Mouse (Mus musculus) midbrain, embryonic 15.5 days (tissue): ENCODE measurements around the gene Lgals3bp. TPM values are rescaled to one million over a fixed set of nuclear protein-coding genes. Genes with fewer than 3 reads are reported as not detected.
A peak's percentile ranks its signal among the peaks of the same experiment; 100 is the strongest.

Experiments used
- ATAC-seq: fragments of 200-750 bp; cut with Nextera tagmentation; replicated peaks from 2 replicates; pipeline ENCODE4 v1.8.0; 2017; ENCODE audit warnings: moderate TSS enrichment
- H3K27ac ChIP-seq: fragments of 300-500 bp; sonication (generic); 2 replicates; pipeline ENCODE4 v1.5.1; 2015; ENCODE audit warnings: mild to moderate bottlenecking, inconsistent platforms
- H3K27me3 ChIP-seq: fragments of 300-500 bp; sonication (generic); replicated peaks from 2 replicates; pipeline ENCODE4 v1.6.1; 2015; ENCODE audit warnings: inconsistent platforms
- H3K36me3 ChIP-seq: fragments of 300-500 bp; sonication (generic); replicated peaks from 2 replicates; pipeline ENCODE4 v1.6.1; 2015; ENCODE audit warnings: inconsistent platforms
- H3K4me1 ChIP-seq: fragments of 300-500 bp; sonication (generic); 2 replicates; pipeline ENCODE4 v1.6.1; 2015; ENCODE audit warnings: inconsistent platforms
- H3K4me2 ChIP-seq: fragments of 300-500 bp; sonication (generic); 2 replicates; pipeline ENCODE4 v1.6.1; 2015; ENCODE audit warnings: inconsistent platforms, mild to moderate bottlenecking, moderate library complexity
- H3K4me3 ChIP-seq: fragments of 300-500 bp; sonication (generic); 2 replicates; pipeline ENCODE4 v1.5.1; 2015; ENCODE audit warnings: mild to moderate bottlenecking, inconsistent platforms
- H3K9ac ChIP-seq: fragments of 300-500 bp; sonication (generic); 2 replicates; pipeline ENCODE4 v1.6.1; 2015; ENCODE audit warnings: mild to moderate bottlenecking, inconsistent platforms
- H3K9me3 ChIP-seq: fragments of 300-500 bp; sonication (generic); 2 replicates; pipeline ENCODE4 v1.6.1; 2016; ENCODE audit warnings: inconsistent platforms
- WGBS: fragments of 180-500 bp; shearing (Covaris S2); methylation state at CpG from one replicate; pipeline ENCODE4 v1.1.7; 2015; ENCODE audit warnings: mixed read lengths; 5-methylcytosine and 5-hydroxymethylcytosine counted together
- polyA plus RNA-seq: library from polyadenylated mRNA; unstranded; fragments of >200 nt; fragmentation: Nextera tagmentation; extraction: Ambion mirVana; gene quantifications from 2 replicates; pipeline ENCODE4 v1.2.1, GENCODE M21; 2015

Lgals3bp gene
- polyA plus RNA-seq, 1 experiment from 2014 or later = 5.1 TPM

DNA sequence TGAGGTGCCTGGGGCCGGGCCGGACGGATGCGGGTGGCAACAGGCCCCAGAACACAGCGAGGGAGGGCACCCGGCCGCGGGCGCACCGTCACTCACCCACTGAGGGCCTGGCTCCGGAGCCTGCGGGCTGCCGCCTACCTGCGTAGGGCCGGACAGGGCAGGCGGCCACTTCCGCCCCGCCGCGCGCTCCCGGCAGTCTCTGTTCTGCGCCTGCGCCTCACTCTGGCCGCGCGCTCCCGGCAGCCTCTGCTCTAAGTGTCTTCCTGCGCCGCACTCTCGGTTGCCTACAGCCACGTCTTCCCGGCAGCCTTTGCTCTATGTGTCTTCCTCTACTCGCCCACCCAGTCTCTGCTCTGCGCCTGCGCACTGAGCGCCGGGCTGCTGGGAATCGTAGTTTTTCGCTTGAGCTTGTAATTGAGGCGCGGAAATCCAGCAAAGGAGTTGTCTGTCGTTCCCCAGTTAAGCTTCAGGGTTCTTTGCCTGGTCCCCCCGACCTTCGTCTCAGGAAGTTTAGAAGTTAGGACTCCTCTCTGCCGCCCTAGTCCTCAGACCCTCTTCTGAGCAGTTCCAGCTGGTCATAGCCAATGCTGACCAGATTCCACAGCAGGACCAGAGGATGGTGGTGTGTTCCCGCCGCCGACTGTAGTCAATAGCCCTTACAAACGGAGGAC lies 17.1 kb upstream of the Lgals3bp start, which contains the start of gene Cant1:
TSS of gene Cant1 (minus strand) at position 253 of the 671 bp plus-strand sequence.
- peak within 1 kb of the TSS; percentile 79 for H3K4me3 ChIP-seq
- H3K9ac ChIP-seq = peak within 1 kb of the TSS; percentile 94
- peak; percentile 94 for ATAC-seq
- H3K27ac ChIP-seq = peak within 1 kb of the TSS; percentile 70
- no peaks in the 10 kb centered on the region for H3K9me3 ChIP-seq
- WGBS = 1% methylated on average over 38 of the region's 50 CpGs
- no peaks in the 10 kb centered on the region; the same call in 1 of the 2 replicates for H3K27me3 ChIP-seq
- H3K4me1 ChIP-seq = peaks cover 41% of the 10 kb centered on the region
- peak within 1 kb of the TSS; percentile 81 for H3K4me2 ChIP-seq
- H3K36me3 ChIP-seq = no peaks in the 10 kb centered on the region

DNA sequence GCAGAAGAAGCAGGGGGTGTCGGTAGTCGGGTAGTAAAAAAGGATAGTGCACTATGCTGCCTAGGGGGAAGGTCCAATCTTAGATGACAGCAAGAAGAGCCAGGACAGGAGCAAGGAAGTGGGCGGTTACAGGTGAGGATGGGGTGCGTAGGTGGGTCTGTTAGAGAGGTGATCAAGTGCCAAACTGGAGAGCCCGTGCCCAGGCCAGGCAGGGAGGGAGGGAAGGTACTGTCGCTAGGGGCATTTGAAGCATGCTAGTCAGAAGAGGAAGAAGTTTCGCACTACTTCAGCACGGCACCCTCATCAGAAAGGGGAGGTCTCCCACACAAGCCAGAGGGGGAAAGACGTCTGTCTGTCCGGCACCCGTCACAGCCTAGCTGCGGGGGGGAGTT lies 16.5 kb upstream of the Lgals3bp start:
- peaks cover 36% of the 10 kb centered on the region for H3K4me1 ChIP-seq
- peak overlapping the region; percentile 70 for H3K27ac ChIP-seq
- H3K9me3 ChIP-seq = no peaks in the 10 kb centered on the region
- peak overlapping the region; percentile 78 for H3K4me2 ChIP-seq
- H3K9ac ChIP-seq = peak overlapping the region; percentile 94
- 6% methylated on average over 12 of the region's 12 CpGs for WGBS
- H3K36me3 ChIP-seq = no peaks in the 10 kb centered on the region
- H3K4me3 ChIP-seq = peak overlapping the region; percentile 79
- no peaks in the 10 kb centered on the region; the same call in 1 of the 2 replicates for H3K27me3 ChIP-seq
- ATAC-seq = no peak; the same call in none of the 2 replicates

DNA sequence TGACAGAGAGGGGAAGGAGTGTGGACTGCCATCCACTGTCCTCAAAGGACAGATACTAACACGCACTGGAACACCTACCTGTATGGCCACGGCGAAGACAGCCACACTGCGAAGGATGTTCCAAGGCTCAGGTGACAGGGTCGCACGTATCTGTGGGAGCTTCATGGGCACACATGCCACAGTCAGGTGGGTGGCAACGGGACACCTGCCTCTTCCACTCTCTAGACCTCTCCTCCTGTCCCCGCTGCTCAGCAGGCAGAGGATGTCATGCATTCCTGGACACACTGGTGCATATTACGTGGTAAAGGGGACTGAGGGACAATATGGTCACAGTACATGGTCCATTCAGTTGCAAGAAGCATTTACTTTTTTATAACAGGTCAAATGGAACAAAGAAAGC lies 15.6 kb upstream of the Lgals3bp start:
- Histone ChIP-seq H3K9me3 (no peaks in the 10 kb centered on the region), H3K4me1 (peaks cover 34% of the 10 kb centered on the region), H3K36me3 (no peaks in the 10 kb centered on the region), H3K4me3 (peak overlapping the region; percentile 79; the same call in 1 of the 2 replicates), H3K27me3 (no peaks in the 10 kb centered on the region; the same call in 1 of the 2 replicates), H3K4me2 (peak overlapping the region; percentile 78), H3K9ac (peak overlapping the region; percentile 94; the same call in 1 of the 2 replicates), H3K27ac (no peak overlapping the region)
- no peak for ATAC-seq
- 93% methylated on average over 9 of the region's 9 CpGs for WGBS

DNA sequence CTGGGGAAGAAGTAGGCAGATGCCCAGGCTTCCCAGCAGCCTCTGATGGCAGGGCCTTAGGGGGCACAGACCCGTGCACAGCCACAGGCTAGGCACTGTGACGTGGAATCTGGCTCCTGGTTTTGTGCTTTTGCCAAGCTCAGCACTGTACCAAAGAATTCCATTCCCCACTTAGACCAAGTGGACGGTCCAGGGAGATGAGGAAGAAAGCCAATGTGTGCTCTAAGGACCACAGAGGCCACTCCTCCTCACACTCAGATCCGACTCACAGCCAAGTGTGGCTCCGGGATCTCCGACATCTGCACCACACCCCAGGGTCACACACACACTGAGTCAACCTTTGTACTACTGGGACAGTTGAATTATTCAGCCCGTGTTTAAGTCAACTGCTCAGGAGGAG lies 14.2 kb upstream of the Lgals3bp start:
- ATAC-seq = no peak
- Histone ChIP-seq H3K36me3 (no peaks in the 10 kb centered on the region), H3K4me1 (peaks cover 34% of the 10 kb centered on the region), H3K9me3 (no peaks in the 10 kb centered on the region), H3K4me2 (no peak overlapping the region), H3K4me3 (no peak overlapping the region), H3K9ac (no peak overlapping the region), H3K27ac (no peak overlapping the region), H3K27me3 (no peaks in the 10 kb centered on the region)
- 79% methylated on average over 7 of the region's 7 CpGs for WGBS

DNA sequence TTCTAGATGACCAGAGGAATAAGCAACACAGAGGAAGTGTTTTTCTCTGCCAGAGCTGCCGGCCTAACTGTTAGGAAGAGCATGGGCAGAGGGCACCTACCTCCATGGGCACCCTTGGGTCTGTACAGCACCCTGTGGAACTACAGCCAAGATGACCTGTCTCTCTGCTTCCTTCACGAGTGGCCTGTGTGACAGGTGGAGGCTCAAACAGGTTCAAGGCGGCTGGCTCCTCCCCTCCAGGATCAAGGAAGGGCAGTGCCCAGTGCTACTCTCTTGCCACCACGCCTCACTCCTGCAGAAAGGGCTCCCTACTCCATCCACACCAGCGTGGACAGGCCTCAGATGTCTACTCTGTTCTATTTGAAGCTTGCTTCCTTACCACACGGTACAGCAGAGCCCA lies 13.7 kb upstream of the Lgals3bp start:
- Histone ChIP-seq H3K4me1 (peaks cover 34% of the 10 kb centered on the region), H3K4me3 (no peak overlapping the region), H3K27me3 (no peaks in the 10 kb centered on the region), H3K36me3 (no peaks in the 10 kb centered on the region; the same call in 1 of the 2 replicates), H3K9ac (no peak overlapping the region), H3K27ac (no peak overlapping the region), H3K9me3 (no peaks in the 10 kb centered on the region), H3K4me2 (no peak overlapping the region)
- ATAC-seq = no peak
- WGBS = 91% methylated on average over 6 of the region's 6 CpGs

DNA sequence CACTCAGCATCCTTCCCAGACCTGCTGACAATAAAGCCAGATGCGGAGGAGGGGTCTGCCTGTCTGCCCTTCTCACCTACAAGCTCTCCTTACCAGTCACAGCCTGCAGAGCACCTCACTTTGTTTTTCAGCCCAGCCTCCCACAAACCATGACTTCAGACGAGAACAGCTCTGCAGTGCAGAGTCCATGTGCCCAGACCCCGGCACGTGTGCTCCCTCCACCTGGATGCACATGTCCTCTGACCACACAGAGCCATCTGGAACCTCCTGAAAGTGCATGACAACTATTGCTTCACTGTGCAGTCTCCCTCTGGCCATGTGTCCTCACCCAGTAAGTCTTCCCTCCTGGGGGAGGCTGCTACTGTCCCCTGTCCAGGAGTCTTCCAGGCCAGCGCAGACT lies 12.4 kb upstream of the Lgals3bp start:
- H3K9ac ChIP-seq = no peak overlapping the region
- H3K4me2 ChIP-seq = no peak overlapping the region
- H3K27me3 ChIP-seq = no peaks in the 10 kb centered on the region
- no peak overlapping the region for H3K27ac ChIP-seq
- no peak for ATAC-seq
- H3K36me3 ChIP-seq = no peaks in the 10 kb centered on the region; the same call in 1 of the 2 replicates
- no peak overlapping the region for H3K4me3 ChIP-seq
- H3K9me3 ChIP-seq = no peaks in the 10 kb centered on the region
- WGBS = 88% methylated on average over 5 of the region's 5 CpGs
- H3K4me1 ChIP-seq = peaks cover 29% of the 10 kb centered on the region

DNA sequence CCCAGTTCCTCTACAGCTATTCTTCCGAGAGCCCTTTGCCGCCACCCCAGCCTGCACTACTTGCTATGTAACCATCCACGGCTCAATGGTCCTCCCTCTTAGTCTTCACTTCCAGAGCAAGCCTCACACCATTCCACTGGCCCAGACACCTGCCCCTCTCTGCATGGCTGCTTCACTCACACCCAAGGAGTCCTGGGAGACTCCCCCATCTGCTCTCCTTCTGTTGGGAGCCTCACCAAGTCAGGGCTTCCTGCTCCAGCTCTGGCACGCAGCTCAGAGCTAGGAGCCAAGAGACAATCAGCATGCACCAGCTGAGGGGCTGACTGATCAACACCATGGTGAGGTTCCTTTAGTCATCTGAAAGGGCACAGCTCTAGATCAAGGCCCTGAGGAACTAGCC lies 11.2 kb upstream of the Lgals3bp start:
- Histone ChIP-seq H3K27me3 (no peaks in the 10 kb centered on the region), H3K27ac (no peak overlapping the region), H3K4me1 (peaks cover 23% of the 10 kb centered on the region), H3K36me3 (no peaks in the 10 kb centered on the region; the same call in 1 of the 2 replicates), H3K4me2 (no peak overlapping the region), H3K9ac (no peak overlapping the region), H3K9me3 (no peaks in the 10 kb centered on the region), H3K4me3 (no peak overlapping the region)
- WGBS = 91% methylated on average over 4 of the region's 4 CpGs
- no peak for ATAC-seq

DNA sequence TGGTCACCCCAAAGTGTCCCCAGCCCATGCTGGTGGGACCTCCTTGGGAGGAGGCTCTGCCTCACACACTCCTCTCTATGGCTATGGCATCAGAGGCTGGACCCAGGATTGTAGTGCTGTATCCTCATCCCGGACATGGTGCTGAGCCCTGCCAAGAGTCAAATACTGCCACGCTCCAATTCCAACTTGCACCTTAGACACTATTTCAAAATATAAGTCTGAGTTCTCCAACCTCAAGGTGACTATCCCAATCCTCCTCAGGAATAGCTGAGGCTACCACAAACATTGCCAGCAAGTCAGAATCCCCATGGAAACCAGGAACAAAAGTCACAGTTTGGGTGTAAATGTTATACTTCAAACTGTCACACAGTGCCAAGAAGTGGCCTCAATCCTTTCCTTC lies 10.7 kb upstream of the Lgals3bp start:
- ATAC-seq = no peak
- H3K27ac ChIP-seq = no peak overlapping the region
- no peak overlapping the region for H3K9ac ChIP-seq
- peaks cover 19% of the 10 kb centered on the region for H3K4me1 ChIP-seq
- H3K9me3 ChIP-seq = no peaks in the 10 kb centered on the region
- H3K36me3 ChIP-seq = no peaks in the 10 kb centered on the region; the same call in 1 of the 2 replicates
- 94% methylated on average over 2 of the region's 2 CpGs for WGBS
- no peak overlapping the region for H3K4me2 ChIP-seq
- no peaks in the 10 kb centered on the region for H3K27me3 ChIP-seq
- no peak overlapping the region for H3K4me3 ChIP-seq

DNA sequence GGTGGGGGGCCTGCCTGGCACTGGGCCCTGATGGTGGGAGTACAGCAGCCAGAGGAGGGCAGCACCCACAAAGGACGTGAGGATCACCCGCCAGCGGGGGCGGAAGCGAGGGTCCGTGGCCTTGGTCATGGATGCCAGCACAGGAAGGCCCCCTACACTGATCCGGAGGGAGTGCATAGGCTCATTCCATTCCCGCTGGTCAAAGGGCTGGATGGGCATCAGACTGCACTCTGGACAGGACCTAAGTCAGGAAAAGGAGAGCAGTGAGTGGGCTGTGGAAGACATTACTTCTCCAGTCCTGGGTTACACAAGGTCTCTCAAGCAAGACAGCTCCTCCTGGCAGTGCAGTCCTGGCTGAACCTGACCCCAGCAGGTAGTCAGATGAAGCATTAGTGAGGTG lies 9.4 kb upstream of the Lgals3bp start:
- Histone ChIP-seq H3K4me2 (no peak overlapping the region), H3K9me3 (no peaks in the 10 kb centered on the region), H3K27ac (no peak overlapping the region), H3K4me1 (peaks cover 5% of the 10 kb centered on the region; the same call in 1 of the 2 replicates), H3K4me3 (no peak overlapping the region), H3K27me3 (no peaks in the 10 kb centered on the region), H3K36me3 (peaks cover 7% of the 10 kb centered on the region), H3K9ac (no peak overlapping the region)
- no peak for ATAC-seq
- 90% methylated on average over 8 of the region's 8 CpGs for WGBS

DNA sequence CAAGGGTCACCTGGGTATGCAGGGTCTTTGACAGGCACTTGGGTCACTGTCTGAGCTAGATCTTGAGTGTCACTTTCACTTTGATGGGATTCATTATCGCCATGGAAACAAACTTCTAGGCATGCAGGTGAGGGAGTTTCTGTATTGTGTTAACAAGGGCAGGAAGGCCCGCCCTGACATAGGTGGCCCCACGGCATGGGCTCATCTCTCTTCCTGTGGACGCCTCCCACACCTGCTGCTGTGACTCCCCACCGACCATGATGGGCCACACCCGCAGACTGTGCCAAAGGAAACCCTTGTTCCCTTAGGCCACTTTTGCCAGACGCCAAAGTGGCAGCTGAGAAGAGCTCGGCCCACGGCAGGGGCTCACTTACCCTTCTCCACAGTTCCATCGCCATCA lies 8.6 kb upstream of the Lgals3bp start:
- no peaks in the 10 kb centered on the region for H3K9me3 ChIP-seq
- H3K36me3 ChIP-seq = peaks cover 14% of the 10 kb centered on the region
- H3K4me1 ChIP-seq = no peaks in the 10 kb centered on the region
- H3K9ac ChIP-seq = no peak overlapping the region
- WGBS = 93% methylated on average over 10 of the region's 10 CpGs
- H3K4me2 ChIP-seq = no peak overlapping the region
- H3K4me3 ChIP-seq = no peak overlapping the region
- H3K27me3 ChIP-seq = no peaks in the 10 kb centered on the region
- no peak for ATAC-seq
- H3K27ac ChIP-seq = no peak overlapping the region

DNA sequence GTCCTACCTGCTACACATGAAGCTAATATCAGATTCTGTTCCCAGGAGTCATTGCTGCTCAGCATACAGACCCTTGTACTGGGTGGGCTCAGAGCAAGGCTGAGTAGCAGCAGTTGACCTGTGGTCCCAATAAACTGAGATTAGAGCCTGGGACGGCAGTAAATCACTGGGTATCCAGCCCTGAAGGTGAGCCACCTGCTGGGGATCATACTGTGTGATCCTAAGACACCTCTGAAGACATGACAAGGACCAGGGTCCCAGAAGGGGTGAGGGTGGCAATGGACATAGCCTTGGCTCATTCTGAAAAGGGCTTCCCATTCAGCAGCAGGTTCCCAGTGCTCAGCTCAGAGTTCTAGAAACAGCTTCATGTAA lies 8.2 kb upstream of the Lgals3bp start:
- no peak overlapping the region for H3K27ac ChIP-seq
- H3K27me3 ChIP-seq = no peaks in the 10 kb centered on the region
- no peak for ATAC-seq
- no peaks in the 10 kb centered on the region for H3K4me1 ChIP-seq
- no peak overlapping the region for H3K4me2 ChIP-seq
- H3K9ac ChIP-seq = no peak overlapping the region
- H3K9me3 ChIP-seq = no peaks in the 10 kb centered on the region
- peaks cover 15% of the 10 kb centered on the region for H3K36me3 ChIP-seq
- 84% methylated on average over 1 of the region's 1 CpGs for WGBS
- H3K4me3 ChIP-seq = no peak overlapping the region

DNA sequence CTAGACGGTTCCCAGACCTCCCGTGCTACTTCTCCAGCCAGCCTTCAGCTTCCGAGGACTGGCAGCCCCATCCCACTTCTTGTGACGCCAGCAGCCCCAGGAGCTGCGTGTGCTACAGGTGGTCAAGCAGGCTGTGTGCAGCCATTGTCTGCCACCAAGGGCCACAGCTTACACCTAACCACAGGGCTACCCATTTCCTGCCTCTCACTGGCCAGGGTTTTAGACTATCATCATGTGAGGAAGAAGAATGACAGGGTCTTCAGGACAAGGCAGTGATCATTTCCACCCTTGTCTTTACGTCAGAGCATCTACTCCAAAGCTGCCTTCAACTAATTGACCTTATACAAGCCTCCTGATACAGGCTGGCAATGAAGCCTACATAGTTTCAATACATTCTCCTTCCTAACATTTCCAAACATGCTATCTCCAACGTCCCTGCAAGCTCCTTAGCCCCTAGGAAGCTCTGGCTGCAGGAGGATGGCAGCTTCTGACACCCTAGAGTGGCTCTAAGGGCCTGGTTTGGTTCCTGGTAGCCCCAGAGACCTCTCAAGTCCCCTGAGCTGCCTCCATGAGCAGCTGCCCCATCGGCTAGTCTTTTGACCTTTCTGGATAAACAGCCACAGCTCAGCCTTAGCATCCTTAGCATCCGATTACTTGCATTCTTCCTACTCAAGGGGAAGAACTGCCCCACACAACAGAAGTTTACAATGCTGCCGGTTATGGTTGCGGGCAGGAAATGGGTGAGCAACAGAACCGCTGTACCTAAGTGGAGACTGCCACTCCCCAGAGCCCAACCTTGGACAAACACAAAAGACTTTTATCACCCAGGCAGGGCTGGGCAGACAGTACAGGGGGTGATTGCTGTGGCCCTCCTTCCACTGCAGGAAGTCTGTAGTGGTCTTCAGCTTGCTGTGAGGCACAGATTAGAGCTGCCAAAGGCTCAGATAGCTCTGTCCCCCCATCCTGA lies 7.5 kb upstream of the Lgals3bp start:
- 91% methylated on average over 12 of the region's 12 CpGs for WGBS
- Histone ChIP-seq H3K4me3 (no peak overlapping the region), H3K27ac (no peak overlapping the region), H3K9ac (no peak overlapping the region), H3K36me3 (peaks cover 15% of the 10 kb centered on the region), H3K4me2 (no peak overlapping the region), H3K9me3 (no peaks in the 10 kb centered on the region), H3K27me3 (no peaks in the 10 kb centered on the region), H3K4me1 (no peaks in the 10 kb centered on the region)
- ATAC-seq = no peak
